Mouse (Mus musculus): ENCODE measurements around the gene Ube2d1.

- TF ChIP-seq CTCF (IDR thresholded peaks at IDR 0.05; ENCODE audit: insufficient read depth, low read length), result no peak
- no peak for TF ChIP-seq POLR2A (IDR thresholded peaks at IDR 0.05; ENCODE audit: borderline replicate concordance, extremely low read depth, low read depth, low read length)
Measured at GRCm38 (mm10) chr10:71292254-71292653, 7.2 kb upstream of the Ube2d1 start.

Data from lung, adult 2 months (tissue).